Mouse (Mus musculus): ENCODE results near the gene Sumf2.
"Not testable (repeated sequence)": the region's sequence is repeated elsewhere in the genome, so short reads cannot be mapped to it uniquely, and the experiment has no call there.

Sumf2 gene

DNA sequence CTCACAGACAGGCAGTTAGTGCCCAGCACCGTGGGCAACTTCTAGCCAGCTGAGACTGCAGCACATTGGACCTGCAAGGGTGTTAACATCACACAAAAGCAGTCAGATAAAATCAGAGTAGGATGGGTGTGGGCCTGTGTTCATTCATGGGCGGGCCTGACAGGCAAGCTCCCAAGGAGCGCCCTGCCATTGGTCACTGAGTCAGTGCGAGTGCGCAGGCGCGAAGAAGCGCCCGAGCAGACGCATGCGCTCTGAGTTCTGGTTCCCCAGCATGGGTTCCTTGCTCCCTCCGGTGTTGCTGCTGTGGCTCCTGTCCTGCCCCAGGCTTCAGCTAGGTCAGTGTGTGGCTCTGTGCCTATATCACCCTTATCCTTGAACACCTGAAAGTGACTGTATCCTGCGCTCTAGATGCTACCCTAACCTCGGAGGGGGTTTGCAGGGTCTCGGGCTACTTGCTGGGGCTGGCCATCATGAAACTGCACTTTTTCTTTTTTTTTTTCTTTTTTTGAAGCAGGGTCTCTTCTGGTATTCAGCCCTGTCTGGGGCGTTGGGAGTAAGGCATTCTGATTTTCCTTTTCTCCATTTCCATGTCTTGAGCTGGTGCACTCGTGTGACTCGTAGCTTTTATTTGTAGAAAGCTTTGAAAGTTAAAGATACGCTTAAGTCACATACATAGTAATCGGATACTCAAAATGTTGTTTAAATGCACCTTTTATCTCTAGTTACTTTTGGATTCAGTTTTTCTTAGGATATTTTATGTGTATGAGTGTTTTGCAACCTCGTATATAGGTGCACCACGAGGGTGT, at the start of gene Sumf2:
Gene Sumf2 (plus strand): TSS at position 235 of the 806 bp plus-strand sequence.
- peak; percentile 97 for DNase-seq

DNA sequence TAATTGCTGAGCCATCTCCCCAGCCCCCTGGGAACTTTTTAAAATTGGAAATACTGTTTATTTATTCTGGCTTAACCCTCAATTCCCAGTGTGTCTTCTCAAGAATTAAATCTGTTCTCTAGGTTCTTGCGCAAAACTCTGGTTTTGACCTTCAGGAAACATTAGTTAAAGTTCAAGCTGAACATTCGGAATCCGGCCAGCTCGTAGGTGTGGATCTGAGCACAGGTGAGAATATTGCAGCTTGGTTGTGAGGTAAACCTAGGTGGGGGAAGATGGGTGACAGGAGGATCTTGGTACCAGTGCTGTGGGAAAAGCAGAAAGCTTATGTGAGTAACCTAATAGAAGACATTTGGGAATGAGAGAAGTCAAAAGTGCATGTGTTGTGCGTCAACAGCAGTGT, 1.9 kb upstream of the Sumf2 start:
- DNase-seq, result no peak

DNA sequence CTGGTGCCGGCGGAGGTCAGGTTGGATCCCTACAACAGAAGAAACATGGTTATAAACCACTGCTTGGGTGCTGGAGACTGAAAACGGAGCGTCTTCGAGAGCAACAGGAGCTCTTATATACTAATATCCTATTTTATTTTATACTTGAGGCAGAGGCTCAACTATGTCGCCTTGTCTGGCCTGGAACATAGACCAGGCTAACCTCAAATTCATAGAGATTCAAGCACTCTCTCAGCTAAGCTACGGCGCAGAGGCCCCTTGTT, 703 bp downstream of the Sumf2 start:
- no peak for DNase-seq

DNA sequence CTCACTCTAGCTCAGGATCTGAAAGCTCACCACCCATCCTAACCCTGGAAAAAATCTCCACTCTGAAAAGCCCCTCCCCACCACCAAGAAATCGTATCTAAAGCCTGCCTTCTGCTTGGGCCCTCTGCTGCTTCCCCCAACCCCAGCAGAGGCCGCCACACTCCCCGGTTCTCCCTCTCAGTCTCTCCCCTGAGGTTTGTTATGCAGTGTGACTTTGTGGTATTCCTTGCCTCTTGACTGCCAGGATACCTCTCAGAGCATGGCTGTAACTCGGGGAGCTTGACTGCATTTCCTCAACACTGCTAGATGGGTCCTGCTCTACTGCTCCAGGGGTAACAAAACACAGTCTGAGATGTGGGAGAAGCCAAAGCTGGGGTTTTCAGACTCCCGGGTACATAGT, 8.4 kb downstream of the Sumf2 start:
- DNase-seq, result no peak

GRCm38 (mm10) chr5:129856414-129856813, 9.6 kb downstream of the Sumf2 start:
- no peak for DNase-seq

DNA sequence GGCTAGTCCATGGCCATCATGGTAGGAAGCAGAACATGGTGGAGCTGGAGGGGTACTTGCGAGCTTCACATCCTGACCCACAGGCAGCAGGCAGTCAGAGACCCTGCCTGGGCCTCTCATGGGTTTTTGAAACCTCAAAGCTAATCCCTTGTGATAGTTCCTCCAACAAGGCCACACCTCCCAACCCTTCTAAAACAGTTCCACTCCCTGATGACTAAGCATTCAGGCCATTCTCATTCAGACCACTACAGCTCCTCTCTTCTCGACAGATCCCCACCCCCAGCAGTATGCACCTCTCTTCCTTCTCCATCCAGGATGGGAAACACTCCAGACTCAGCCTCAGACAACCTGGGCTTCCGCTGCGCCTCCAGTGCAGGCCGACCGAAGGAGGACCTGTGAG, 15.5 kb downstream of the Sumf2 start:
- no peak for DNase-seq

- DNase-seq, result peak; percentile 35 to 51
These were observed 17.7 kb downstream of the Sumf2 start for GRCm38 (mm10) chr5:129864467-129864866.

DNA sequence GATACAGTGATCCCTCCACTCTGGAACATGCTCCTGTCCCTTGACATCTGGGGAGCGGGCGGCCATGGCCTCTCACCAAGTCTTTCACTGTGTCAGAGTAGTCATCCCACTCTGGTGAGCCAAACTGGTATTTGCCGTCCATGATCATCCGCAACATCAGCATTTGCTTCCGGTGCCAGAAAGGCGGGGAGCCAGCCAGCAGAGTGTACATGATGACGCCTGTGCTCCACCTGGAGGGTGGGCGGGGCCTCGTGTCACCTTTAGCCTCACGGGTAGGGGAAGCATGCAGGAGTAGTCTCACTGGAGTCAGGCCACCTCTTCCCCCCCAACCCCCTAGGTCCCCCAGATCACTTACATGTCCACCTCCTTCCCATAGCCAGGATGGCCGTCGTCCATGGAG, 19.1 kb downstream of the Sumf2 start:
- no peak for DNase-seq

DNA sequence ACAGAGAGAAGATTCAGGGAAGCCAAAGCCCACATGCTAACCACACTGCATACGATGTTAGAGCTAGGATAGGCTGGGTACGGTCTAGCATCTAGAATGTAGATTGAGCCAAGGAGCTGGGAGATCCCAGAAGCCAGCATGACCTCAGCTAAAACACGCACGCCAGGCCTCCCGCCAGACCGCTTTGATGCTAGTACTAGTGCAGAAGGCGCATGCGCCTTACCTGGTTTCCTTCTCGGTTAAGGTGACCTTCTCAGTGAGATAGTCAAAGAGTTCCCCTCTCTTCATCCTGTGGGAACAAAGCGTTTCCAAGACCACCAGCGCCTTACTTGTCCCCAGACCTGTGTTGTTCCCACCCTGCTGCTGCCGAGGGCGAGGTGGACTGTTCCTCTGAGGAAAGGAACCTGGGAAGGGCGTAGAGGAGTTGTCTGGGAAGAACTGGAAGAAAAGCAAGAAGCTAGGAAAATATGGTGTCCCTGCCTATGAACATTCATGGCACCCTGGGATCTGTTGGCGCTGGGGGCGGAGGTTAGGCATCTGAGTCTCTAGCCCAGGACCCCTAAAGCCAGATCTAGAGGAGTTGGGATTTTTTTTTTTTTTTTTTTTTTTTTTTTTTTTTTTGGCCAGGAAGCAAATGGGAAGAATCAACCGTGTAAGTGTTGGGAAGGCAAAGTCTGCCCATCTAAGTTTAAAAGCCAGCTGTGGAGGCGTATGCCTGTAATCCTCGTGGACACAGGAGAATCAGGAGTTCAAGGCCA, 22.6 kb downstream of the Sumf2 start:
- DNase-seq, result no peak

GRCm38 (mm10) chr5:129871238-129871637, 24.5 kb downstream of the Sumf2 start:
- no peak for DNase-seq

DNA sequence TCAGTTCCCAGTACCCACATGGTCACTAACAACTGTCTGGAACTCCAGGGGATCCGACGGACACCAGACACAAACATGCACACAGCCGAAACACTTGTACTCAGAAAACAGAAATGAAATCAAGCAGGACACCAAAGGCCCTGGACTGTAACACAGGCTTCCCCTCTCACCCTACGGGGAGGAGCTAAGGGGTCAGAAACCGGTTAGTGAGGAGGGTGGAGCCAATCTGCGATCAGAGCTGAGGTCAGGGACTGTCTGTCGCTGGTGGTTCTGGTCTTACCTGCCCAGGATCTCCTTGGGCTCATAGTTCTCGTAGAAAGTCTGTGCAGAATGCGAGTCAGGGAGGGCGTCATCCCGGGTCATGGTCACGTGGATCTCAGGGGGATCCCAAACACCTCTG, 27.2 kb downstream of the Sumf2 start:
- no peak for DNase-seq

DNA sequence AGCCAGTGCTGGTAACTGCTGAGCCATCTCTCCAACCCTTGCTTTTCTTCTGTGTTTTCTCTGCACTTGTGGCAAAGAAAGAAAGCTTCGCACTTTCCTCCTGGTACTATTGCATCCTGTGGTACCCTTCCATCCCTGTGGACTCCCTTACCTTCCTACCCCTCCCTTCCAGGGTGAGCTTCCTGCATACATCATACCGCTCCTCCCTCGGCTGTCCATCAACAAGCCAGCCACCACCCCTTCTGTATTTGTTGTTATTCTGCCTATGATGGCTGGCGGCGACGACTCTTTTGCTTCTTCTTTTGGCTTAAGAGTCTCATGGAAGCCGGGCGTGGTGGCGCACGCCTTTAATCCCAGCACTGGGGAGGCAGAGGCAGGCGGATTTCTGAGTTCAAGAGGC, 28.3 kb downstream of the Sumf2 start:
- no peak for DNase-seq

DNA sequence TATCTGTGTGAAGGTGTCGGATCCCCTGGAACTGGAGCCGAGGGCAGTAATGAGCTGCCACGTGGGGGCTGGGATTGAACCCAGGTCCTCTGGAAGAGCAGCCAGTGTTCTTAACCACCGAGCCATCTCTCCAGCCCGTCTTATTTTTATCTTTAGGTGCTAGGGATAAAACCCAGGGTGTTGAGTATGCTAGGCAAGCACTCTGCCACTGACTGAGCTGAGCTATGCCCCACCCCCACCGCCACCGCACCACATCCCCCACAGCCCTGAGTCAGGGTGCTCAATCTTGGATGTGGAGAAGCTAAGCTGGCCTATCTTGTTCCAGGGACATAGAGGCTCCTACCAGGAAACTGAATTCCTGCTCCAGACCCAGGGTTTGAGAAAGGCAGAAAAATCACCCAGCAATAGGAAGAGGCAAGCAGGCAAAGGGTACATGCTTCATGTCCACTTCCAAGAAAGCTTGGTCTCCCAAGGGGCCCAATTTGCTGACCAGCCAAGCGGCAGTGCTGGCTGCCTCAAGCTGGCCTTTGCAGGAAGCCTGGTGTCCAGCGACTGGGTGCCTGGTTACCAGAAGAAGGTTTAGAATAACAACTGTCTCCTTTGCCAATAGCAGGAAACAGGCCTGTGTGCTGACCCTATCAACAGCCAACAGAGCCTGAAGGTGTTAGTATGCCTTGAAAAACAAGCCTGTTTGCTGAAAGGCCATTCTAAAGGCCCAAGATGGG, 31.1 kb downstream of the Sumf2 start:
- no peak for DNase-seq

DNA sequence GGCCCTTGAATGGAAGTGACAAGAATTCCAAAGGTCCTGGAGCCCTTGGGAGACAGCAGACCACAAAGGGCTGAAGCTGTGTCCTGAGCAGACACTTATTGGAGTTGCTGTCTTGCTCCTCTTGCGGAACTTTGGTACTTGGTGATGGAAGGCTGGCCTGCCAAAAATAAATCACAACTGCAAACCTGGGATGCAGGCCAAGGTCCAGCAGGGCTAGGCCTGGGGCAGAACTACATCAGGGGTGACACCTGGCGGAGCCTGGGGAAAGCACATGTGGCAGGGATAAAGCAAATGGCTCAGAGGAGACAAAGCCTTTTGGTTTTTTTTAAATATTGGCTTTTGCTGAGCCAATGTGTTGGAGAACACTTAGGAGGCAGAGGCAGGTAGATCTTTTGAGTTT, 32.2 kb downstream of the Sumf2 start:
- peak; percentile 66 to 78 for DNase-seq

GRCm38 (mm10) chr5:129879888-129880287, 33.1 kb downstream of the Sumf2 start:
- no peak for DNase-seq

DNA sequence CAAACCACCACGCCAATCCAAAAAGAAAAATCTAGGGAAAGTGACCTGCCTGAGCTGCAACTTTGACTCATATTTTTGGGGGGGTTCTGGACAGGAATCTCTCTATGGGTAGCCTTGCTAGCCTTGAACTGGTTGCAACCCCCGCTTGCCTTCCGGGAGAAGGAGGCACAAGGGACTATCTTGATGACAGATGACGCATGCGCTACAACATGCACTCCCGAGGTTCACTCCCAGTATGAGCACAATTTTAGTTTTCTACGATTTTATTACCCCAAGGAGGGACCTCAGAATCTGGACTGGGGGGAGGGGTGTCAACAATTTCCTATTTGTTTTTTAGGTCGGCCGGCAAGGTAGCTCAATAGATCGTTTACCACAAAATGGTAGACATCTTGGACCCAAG, 39.5 kb downstream of the Sumf2 start:
- no peak for DNase-seq

GRCm38 (mm10) chr5:129886911-129887636, 40.3 kb downstream of the Sumf2 start, which contains the start of gene Chchd2:
Gene Chchd2 (minus strand): TSS chr5:129887470.
- DNase-seq, result peak; percentile 94 to 95

GRCm38 (mm10) chr5:129890390-129890789, 43.6 kb downstream of the Sumf2 start:
- DNase-seq, result not testable (repeated sequence)

GRCm38 (mm10) chr5:129895198-129896088, 48.7 kb downstream of the Sumf2 start, which contains the start of gene Zbed5:
Gene Zbed5 (plus strand): TSS chr5:129895723.
- DNase-seq, result peak; percentile 90 to 91

- no peak for DNase-seq
These were observed 51.7 kb downstream of the Sumf2 start, which contains the start of gene Phkg1 for GRCm38 (mm10) chr5:129898449-129898848. Gene Phkg1 (minus strand): TSS chr5:129898549.

DNA sequence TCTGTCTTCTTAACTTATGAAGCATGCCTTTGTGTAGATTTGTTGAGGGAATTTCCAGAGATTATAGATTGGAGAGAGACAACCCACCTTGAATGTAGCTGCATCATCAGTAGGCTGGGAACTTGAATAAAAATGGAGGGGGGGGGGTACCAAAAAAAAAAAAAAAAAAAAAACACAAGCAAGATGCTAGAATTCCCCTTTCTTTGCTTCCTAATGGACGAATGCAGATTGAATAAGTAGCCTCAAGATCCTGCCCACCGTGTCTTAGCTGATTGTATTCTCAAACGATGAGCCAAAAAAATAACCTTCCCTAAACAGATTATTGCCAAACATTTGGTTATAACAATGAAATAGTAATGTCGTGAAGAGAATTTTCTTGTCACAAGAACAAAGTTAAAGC, 61.0 kb downstream of the Sumf2 start:
- DNase-seq, result no peak

Measured in lung, postnatal 4 days (tissue).